Mouse (Mus musculus) thymus, postnatal 0 days (tissue): Measurements from ENCODE around the gene Hectd2. TPM values are rescaled to one million over a fixed set of nuclear protein-coding genes. Genes with fewer than 3 reads are reported as not detected.
A peak's percentile ranks its signal among the peaks of the same experiment; 100 is the strongest.

ENCODE experiments used
- DNase-seq: peaks from one replicate; pipeline ENCODE4 v3.0.0-alpha.2; 2015; ENCODE audit warnings: low spot score
- polyA plus RNA-seq: library from polyadenylated mRNA; unstranded; fragments of >200 nt; fragmentation: Nextera tagmentation; extraction: Ambion mirVana; gene quantifications from 2 replicates; pipeline ENCODE4 v1.2.1, GENCODE M21; 2015

Hectd2 gene
- polyA plus RNA-seq, 1 experiment from 2014 or later, result 3.3 TPM

DNA sequence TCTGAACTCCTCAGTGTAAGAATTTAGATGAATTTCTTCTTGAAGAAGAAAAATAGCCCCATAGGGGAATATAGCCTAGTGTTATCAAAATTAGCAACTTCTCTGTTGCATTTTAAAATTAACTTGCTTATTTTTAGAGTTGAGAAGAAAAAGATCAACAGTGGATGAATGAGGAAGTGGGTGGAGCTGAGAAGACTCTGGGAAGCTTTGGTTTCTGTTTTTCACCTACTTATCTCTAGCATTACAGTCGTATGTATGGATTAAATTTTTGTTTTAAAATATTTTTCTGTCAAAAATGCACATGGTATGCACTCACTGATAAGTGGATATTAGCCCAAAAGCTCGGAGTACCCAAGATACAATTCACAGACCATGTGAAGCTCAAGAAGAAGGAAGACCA lies 6.7 kb downstream of the Hectd2 start:
- DNase-seq, result no peak

DNA sequence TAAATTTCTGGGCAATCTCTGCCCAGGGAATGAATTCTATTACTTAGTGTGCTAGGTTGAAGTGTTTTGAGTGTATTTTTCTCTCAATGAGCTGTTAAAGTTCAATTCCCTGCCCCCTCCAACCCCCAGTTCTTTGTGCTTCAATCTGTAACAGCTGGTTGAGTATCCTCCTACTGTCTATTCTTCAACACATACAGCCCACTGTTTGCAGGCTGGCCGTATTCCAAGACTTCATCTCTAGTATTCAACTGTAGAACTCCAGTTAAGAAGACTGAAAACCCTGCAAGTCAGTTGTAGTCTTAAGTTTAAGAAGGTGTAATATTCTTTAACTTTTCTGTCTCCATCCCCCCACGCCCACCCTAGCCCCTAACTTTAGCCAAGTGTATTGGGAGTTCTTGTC lies 10.0 kb downstream of the Hectd2 start:
- DNase-seq, result no peak

DNA sequence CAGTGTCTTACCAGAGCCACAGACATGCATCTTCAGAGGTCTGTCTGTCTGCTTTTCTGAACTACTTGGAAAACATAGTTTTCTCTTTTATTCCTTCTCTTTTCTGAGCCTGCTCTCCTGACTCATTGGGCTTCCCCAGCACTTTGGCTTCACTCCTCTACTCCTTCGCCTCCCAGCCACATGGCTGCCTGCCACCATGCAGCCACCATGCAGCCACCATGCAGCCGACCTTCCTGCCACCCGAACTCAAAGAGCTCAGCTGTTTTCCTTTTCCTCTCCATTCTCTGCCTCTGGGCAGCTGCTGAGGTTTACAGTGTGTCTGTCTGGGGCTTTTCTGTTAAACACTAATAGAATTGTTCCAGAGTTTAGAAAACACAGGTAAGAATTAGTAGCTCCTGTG lies 19.5 kb downstream of the Hectd2 start:
- DNase-seq, result no peak

DNA sequence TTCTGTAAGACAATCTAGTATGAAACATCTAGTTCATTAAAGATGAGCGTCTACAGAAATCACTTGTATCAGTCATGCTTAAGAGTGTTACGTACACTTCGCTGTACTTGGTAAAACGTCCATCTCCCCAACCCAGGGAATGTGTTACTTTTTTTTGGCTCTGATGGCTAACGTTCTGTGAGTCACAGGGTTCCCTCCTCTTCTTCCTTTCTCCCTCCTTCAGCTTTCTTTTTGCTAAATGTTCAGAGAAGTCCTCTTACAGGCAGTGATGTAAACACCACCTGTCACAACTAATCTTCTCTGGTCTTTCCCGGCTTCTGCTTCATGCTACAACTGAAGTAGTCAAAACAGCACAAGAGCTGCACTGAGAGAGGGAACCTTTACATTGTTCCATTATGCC lies 20.7 kb downstream of the Hectd2 start:
- DNase-seq, result no peak

DNA sequence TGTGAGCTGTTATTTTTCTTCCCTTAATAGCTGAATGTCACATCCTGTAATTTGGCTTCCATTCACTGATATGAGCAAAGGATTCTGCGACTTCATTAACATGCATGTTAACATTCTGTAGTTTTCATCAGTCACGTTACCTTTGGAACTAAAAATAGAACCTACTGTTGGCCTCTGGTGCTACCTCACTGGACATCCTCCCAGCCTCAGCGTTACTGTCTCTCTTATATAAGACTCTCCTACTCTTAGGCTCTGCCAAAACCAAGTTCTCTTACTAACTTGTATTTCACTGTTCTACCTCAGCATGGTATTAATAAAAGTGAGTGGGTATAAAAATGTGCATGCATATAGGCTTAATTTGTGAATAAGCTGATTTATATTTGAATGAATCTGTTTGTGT lies 26.4 kb downstream of the Hectd2 start:
- no peak for DNase-seq

DNA sequence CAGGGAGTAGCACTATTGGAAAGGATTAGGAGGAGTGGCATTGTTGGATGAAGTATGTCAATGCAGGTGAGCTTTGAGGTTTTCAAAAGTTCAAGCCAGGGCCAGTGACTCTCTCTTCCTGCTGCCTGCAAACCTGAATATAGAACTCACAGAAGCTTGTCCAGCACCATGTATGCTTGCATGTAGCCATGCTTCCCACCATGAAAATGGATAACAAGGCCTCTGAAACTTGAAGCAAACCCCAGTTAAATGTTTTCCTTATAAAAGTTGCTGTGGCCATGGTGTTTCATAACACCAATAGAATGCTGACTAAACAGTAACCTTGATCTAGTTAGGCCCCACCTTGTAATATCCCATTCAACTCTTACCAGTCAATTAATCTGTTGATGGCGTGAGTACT lies 27.7 kb downstream of the Hectd2 start:
- DNase-seq, result no peak

GRCm38 (mm10) chr19:36585505-36585904 lies 31.1 kb downstream of the Hectd2 start:
- DNase-seq, result no peak

DNA sequence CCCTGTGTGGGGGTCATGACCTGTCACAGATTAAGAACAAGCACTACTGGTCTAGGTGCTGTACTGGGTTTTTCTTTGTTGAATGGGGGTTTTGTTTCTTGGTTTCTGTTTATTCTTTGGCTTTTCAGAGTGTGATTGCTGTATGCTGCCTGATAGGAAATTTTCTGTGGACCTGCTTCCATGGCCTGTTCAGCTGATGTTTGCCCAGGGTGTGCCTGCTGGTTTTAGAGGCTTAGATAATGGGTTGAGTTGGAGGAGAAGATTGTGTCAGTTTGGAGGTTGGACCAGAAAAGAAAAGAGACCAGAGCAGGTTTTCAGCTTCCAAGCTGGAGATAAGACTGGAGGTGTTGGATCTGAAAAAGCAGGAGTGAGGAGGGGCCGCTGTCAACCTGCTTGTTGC lies 40.0 kb downstream of the Hectd2 start:
- no peak for DNase-seq

DNA sequence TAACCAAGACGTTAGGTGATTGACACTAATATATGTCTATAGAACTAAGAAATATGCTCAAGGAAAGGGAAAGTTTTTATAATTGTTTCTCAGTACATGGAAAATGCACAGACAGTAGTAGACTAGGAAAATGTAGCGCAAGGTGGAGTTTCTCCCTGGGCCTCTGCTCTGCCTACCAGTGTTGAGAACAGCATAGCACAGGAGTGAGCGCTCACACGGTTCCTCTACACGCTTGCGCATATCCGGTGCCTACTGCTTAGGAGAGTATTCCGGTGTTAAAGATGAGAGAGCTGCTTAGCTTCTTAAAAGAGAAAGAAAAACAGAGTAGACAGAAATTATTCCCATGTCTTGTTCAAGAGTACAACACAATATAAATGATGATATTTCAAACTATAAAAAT lies 47.4 kb downstream of the Hectd2 start:
- no peak for DNase-seq

DNA sequence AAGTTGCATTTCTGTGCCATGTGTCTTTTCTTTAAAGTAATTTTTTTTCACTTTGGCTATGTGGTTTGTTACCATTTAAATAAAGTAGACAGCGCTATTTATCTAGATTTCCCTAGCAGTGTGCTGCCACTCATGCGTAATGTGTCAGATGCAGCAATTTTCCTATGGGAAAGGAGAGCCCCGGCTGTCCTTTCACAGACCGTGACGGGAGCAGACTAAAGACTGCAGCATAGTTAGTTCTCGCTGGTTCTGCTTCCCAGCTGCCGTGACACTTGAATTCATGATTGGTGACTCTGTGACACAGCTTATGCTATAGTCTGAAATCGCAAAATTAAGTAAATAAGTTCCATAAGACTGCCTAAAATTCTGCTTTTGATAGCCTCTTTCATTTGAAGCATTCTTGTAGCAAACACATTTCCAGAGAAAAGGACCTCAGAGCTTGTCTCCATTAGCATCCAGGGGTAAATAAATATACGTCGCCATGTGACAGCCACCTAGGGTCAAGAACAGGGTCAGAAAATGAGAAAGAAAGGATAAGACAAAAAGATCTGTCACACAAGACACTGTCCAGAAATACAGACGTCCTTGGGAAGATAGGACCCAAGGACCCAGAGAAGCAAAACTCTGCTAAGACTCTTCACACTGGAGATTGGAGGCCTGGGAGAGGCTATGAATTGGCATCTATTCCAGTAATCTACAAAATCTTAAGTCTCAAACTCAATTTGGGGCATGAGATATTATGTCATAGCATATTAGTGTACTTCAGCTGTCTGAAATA lies 48.3 kb downstream of the Hectd2 start:
- DNase-seq, result no peak

DNA sequence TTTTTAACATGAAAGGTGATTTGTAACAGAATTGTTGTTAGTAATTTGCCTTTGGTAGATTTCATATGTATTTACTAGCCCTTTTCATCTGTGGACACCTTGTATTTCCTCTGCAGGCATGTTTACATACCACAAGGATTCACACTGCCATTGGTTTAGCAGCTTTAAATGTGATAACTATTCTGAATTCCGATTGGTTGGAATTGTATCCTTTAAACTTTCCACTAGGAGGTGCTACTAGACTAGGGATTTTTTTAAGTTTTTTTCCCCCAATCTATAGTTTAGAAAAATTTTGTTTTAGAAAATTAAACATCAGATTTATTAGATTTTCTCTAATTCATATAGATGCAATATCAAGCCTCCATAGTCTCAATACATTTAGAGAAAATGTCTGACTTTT lies 51.8 kb downstream of the Hectd2 start:
- no peak for DNase-seq

GRCm38 (mm10) chr19:36609229-36609628 lies 54.8 kb downstream of the Hectd2 start:
- peak; percentile 28 for DNase-seq

DNA sequence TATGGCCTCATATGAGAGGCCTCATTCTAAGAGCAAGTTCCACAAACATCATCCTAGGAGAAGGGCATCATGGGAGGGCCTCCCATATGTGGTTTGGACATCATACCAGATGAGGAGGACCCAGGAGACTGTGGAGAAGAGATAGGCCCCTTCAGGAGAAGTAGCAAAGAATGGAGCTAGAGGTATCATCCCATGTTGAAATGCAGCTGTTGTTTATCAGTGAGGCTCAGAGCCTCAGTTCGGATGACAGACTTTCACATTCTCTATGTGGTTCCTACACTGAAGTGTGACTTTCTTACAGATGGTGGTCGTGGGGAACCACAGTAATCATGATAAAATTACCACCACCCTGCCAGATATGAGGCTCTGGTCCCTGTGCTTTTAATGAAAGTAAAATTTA lies 55.9 kb downstream of the Hectd2 start:
- no peak for DNase-seq

DNA sequence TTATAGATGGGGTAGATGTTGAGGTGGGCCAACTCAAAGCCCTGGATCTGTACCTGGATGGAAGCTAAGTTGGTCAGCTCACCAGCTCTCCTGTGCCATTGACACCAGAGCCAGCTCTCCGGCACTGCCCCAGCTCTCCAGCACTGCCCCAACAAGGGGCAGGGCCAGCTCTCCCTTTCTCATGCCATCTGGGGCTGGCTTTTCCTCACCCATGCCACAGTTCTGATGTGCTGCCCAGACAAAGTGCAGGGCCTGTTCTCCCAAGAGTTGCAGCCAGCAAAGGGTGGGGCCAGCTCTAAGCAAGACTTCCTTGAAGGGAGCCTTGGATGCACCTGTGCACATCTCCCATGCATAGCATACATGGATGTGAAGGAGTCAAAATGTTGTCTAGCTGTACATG lies 71.5 kb downstream of the Hectd2 start:
- DNase-seq, result no peak

- no peak for DNase-seq
Observed at GRCm38 (mm10) chr19:36626881-36627280, 72.4 kb downstream of the Hectd2 start.

DNA sequence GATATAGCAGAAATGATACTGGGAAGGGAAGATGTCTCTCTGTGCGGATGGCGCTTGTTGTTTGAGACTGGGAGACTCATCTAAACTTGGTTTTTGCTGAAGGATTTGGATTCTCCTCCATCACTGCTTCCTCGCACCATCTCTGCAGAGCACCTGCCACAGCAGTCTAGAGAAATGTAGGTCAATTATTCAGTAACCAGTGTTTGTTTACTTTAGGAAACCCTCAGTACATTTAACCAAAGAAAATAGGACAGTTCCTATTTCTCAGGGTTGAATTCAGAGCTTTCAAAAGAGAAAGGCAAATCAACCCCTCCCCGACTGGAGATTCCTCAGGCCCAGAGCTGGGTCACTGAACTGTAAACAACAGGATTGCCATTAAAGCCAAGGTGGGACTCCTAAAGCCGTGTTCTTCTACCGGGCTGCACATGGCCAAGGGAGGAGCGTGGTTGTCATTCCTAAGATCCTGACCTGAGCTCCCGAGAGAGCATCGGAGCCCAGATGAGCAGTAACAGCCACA lies 75.0 kb downstream of the Hectd2 start:
- no peak for DNase-seq

- no peak for DNase-seq
Observed at GRCm38 (mm10) chr19:36630361-36630760, 75.9 kb downstream of the Hectd2 start.

- DNase-seq, result no peak
Observed at GRCm38 (mm10) chr19:36634771-36635170, 80.3 kb downstream of the Hectd2 start.

DNA sequence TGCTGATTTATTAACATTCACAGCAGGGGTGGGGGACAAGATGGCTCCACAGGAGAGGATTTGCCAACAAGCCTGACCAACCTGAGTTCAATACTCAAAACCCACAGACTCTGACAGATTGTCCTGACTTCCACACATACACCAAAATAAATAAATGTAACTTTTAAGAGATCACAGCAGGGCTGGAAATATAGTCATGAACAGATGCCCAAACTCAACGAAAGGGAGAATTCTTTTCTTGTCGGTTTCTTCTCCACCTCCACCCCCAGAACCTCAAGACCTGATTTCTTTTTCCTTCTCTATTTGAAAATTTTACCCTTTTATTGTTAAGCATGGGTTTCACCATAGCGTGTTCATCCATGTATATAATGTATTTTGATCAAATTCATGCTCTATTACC lies 82.8 kb downstream of the Hectd2 start:
- no peak for DNase-seq

DNA sequence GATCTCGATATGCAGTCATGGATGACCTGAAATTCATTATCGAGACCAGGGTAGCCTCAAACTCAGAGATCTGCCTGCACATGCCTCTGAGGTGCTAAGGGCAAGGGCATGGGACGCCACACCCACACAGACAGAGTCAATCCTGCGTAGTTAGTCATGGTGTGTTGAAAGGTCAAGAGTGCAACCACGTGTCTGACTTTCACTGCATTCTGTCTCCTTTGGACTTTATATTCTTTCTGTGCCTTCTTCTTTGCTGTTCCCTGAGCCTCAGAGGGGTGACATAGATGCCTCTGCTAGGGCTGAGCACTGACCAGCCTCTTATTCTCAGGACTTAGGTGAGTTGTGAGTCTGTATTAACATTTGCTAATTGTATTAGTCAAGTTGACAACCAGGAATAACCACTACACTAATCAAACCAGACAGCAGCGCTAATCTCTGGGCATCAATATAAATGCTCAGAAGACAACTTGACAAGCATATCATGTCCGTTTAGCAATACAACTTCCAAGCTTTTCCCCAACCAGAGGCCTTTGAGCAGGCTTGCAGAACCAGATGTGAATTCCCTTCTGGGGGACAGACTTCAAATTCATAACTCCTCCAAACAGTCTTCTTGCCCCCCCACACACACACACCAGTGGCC lies 83.6 kb downstream of the Hectd2 start:
- DNase-seq, result no peak

DNA sequence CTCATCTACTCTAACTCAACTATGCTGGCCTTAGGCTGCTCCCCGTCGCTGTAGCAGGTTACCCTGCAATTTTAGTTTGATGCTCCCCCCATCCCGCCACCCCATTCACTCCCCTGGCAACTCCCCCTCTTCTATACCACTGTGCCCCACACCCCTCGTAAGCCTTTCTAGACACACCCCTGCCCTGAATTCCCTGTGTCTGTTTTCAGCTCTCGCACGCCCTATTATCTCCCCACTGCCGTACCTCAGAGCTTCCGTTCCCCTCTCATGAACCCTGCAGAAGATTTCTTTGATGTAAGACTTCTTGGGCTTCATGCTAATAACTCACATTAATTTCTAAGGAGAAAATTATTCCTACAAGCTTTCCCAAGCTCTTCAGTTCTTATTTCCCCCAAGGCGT lies 84.6 kb downstream of the Hectd2 start:
- no peak for DNase-seq

DNA sequence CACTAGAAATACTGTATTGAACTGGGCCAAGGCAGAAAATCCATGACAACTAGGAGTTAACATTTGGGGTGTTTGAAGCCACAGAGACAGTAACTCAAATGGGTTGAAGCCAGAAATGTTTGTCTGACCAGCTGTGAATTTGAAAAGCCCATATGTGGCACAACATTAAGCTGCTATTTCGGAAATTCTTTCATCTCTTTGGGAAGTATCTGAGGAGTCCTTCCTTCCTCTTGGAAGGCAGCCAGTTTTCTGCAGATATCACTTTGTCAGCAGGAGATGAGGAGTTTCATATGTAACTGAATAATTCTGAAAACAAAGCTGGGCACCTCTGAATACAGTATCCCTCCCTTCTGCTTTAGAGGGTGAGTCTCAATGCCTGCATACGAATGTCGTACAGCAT lies 86.7 kb downstream of the Hectd2 start:
- DNase-seq, result no peak

DNA sequence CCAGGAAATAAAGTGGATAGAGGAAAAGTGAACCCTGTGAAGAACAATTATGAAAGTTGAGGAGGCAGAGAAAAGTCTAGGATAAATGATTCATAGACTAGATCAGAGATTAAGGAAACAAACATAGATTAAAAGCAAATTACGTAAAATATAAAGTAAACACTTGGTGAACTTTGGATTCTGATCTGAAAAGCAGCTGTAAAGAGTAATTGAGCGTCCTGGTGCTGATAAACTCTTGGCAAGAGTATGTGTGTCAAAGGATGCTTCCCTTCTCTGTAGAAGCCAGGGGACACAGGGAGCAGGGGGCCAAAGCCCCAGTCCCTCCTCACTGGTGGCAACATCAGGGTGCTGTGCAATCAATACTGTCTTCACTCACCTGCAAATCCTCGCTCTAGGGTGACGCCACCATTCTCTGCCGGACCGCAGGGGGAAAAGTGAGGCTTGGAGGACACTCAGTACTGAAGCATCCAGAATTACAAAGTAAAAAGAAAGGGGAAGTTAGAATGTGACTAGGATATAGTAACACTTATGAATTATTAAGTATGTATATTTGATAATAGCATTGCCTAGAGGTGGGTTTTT lies 91.0 kb downstream of the Hectd2 start:
- no peak for DNase-seq
